Mouse (Mus musculus): ENCODE results near the gene Klk11.

Gene Klk11

GRCm38 (mm10) chr7:43796355-43796754 is 22.0 kb downstream of the Klk11 start:
- no peak for ATAC-seq (ENCODE audit: low TSS enrichment)

- peak; percentile 34; the same call in 1 of the 2 replicates for ATAC-seq (ENCODE audit: low TSS enrichment)
These were observed 22.9 kb downstream of the Klk11 start, which contains the start of gene Klk8 for GRCm38 (mm10) chr7:43797333-43797769. Gene Klk8 (plus strand): TSS chr7:43797577.

GRCm38 (mm10) chr7:43797844-43798462 is 23.5 kb downstream of the Klk11 start:
- no peak for ATAC-seq (ENCODE audit: low TSS enrichment)

GRCm38 (mm10) chr7:43799876-43800275 is 25.5 kb downstream of the Klk11 start:
- no peak for ATAC-seq (ENCODE audit: low TSS enrichment)

- no peak for ATAC-seq (ENCODE audit: low TSS enrichment)
These were observed 36.6 kb downstream of the Klk11 start, which contains the start of gene Klk7 for GRCm38 (mm10) chr7:43810994-43811393. Gene Klk7 (plus strand): TSS chr7:43811294.

- no peak for ATAC-seq (ENCODE audit: low TSS enrichment)
These were observed 40.8 kb downstream of the Klk11 start for GRCm38 (mm10) chr7:43815211-43815610.

GRCm38 (mm10) chr7:43816746-43817145 is 42.3 kb downstream of the Klk11 start:
- no peak for ATAC-seq (ENCODE audit: low TSS enrichment)

- no peak for ATAC-seq (ENCODE audit: low TSS enrichment)
These were observed 47.2 kb downstream of the Klk11 start for GRCm38 (mm10) chr7:43821581-43821980.

GRCm38 (mm10) chr7:43824199-43824598 is 49.8 kb downstream of the Klk11 start, which contains the start of gene Klk6:
Gene Klk6 (plus strand): TSS chr7:43824499.
- no peak for ATAC-seq (ENCODE audit: low TSS enrichment)

- no peak for ATAC-seq (ENCODE audit: low TSS enrichment)
These were observed 51.7 kb downstream of the Klk11 start for GRCm38 (mm10) chr7:43826056-43826455.

- ATAC-seq (ENCODE audit: low TSS enrichment): no peak
These were observed 53.3 kb downstream of the Klk11 start for GRCm38 (mm10) chr7:43827706-43828105.
